Mouse (Mus musculus) CH12.LX (cell line): ENCODE results near the gene Fam3b.

ENCODE experiments used
- CHD1 ChIP-seq: IDR thresholded peaks from 2 replicates; pipeline ENCODE4 v1.6.1; 2012; ENCODE audit warnings: low read depth, low read length, improper control_type of control experiment, inconsistent platforms
- CTCF ChIP-seq, 2 experiments: IDR thresholded peaks in 1 of 2; conservative IDR thresholded peaks in 1 of 2; 2 replicates each; pipeline ENCODE4 v1.5.1; 2011 to 2012; ENCODE audit warnings: low read depth in 2 of 2, low read length in 2 of 2, improper control_type of control experiment in 1 of 2, inconsistent platforms in 1 of 2, mild to moderate bottlenecking in 1 of 2, moderate library complexity in 1 of 2
- JUN ChIP-seq: IDR thresholded peaks from 2 replicates; pipeline ENCODE4 v1.6.1; 2011; ENCODE audit warnings: low read depth, mild to moderate bottlenecking, low read length, improper control_type of control experiment, moderate library complexity; ENCODE audit not compliant: insufficient read depth
- POLR2A ChIP-seq: IDR thresholded peaks from 2 replicates; pipeline ENCODE4 v1.6.1; 2011; ENCODE audit warnings: low read depth, mild to moderate bottlenecking, improper control_type of control experiment, low read length

DNA sequence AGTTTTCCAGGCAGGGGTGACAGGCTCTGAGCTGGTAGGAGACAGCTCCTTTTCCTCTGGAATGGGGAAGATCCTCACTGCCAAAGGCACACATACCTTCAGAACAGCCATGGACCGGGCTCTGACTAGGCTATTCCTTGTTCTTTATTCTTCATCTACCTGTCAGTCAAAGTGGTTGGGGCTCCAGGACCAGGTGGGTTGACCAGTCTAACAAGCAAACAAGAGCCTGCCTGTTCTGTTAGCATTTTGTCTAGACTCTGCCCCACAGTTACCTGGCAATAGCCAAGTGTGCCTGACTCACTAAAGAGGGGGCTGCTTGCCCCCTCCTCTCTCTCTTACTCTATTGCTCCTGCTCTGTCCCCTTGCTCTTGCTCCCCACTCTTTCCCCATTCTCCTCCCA, 22.2 kb downstream of the Fam3b start:
- TF ChIP-seq CTCF (conservative IDR thresholded peaks at IDR 0.05 in 1 of 2, IDR thresholded peaks at IDR 0.05 in 1 of 2; ENCODE audit: low read depth in 2 of 2, low read length in 2 of 2) (no peak), POLR2A (no peak), JUN (no peak), CHD1 (no peak)
